Mouse (Mus musculus): ENCODE data around the gene Gcnt2. TPM values are rescaled to one million over a fixed set of nuclear protein-coding genes. Genes with fewer than 3 reads are reported as not detected.
"Not testable (repeated sequence)": the region's sequence is repeated elsewhere in the genome, so short reads cannot be mapped to it uniquely, and the experiment has no call there.

The Gcnt2 gene
- total RNA-seq, 2 experiments from 2014 or later: 12.7 to 14.5 TPM

DNA sequence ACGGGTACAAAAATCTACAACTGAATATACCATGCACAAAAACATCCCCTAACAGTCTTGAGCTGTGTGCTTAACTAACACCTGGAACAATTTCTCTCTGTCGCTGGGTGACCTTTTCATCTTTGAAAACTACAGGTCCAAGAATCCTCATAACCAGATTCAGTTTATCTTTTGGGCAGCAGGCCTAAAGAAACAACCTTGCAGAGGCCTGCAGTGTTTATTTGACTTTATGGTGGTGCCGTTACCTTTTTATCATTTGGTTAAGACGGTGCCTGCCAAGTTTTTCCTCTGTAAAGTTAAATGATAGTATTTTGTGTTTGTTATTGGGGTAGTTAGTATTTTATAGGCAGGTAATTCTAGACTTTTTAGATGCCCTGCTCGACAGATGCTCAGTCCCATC is 15.9 kb downstream of the Gcnt2 start:
- no peak for DNase-seq

DNA sequence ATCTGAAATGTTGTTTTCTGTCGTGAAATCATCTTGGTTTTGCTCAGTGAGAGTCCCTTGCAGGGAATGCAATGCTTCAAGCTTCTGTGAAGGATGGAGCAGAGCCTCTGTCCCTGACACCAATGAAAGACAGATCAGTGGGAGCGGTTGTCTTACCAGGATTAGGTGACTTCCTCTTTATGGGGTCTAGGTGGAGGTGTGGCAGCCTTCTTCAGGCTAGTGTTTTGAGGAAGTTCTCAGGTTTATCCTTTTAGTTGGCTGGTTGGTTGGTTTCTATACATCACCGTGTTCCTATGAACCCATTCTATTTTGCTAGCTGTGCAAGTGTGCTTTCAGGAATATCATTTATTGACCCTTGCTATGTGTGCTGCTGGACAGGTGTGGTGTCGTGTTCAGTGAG is 18.0 kb downstream of the Gcnt2 start:
- no peak for DNase-seq

DNA sequence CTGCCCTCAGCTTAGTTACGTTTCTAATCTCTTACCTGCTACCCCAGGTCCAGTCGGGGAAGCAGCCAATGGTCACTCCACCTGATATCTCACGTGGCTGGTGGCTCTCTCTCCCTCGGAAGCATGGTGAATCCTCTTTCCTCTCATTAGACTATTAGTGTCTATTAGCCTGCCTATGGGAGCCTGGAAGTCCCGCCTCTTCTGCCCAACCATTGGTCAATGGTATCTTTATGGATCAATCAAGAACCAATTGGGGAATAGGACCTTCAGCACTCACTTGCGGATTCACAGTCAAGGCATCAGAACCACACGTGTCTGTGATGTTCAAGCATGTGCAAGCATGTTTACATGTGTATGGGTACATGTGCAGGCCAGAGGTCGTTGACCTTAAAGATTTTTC is 21.0 kb downstream of the Gcnt2 start:
- DNase-seq: no peak

DNA sequence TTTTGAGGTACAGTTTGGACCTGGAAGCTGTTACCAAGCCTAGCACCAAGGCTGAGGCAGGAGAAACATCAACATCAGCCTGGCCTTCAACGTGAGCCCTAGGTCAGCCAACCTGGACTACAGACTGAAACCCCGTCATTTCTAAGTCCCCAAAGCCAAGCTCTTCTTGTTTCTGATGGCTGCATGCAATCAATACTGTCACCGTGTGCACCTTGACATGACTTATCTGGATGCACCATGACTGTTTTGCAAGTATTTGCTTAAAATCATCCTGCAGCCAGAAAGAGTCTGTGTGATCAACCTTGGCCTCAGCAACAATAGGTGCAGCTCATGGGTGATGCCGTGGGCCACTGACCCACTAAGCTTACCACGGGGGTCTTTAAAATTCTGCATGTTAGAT is 23.1 kb downstream of the Gcnt2 start:
- DNase-seq: no peak

DNA sequence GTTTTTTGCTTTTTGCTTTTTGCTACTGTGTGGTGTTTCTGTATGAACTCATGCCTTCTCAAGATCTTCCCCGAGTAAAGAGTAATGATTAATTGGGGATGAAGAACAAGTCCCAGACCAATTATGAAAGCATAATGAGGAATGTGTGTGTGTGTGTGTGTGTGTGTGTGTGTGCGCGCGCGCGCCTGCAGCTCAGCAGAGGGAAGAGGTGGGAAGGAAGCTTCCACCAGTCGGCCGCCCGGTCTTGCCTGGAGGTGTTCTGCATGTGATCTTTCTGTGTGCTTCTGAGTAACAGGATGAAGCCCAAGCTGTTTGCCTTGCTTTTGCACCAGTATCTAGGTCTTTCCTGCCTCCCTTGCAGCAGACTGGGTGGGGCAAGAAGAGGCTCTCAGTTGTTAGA is 24.3 kb downstream of the Gcnt2 start:
- no peak for DNase-seq

DNA sequence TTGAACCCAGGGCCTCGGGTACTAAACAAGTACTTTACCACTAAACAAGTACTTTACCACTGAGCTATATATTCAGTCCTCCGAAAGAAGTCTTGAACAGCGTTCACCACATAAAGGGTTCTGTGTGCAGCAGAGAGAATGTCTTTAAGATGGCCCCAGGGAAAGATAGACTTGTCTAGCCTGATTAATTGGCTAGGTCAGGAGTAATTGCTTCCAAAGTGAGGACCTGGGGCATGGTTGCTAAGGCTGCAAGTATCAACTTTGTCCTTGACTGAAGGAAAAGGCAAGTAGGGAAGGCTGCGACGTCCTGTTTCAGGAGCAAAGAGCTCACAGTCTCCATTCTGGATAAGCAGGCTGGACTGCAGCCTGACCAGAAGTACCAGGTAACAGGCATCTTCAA is 25.3 kb downstream of the Gcnt2 start:
- DNase-seq: no peak

DNA sequence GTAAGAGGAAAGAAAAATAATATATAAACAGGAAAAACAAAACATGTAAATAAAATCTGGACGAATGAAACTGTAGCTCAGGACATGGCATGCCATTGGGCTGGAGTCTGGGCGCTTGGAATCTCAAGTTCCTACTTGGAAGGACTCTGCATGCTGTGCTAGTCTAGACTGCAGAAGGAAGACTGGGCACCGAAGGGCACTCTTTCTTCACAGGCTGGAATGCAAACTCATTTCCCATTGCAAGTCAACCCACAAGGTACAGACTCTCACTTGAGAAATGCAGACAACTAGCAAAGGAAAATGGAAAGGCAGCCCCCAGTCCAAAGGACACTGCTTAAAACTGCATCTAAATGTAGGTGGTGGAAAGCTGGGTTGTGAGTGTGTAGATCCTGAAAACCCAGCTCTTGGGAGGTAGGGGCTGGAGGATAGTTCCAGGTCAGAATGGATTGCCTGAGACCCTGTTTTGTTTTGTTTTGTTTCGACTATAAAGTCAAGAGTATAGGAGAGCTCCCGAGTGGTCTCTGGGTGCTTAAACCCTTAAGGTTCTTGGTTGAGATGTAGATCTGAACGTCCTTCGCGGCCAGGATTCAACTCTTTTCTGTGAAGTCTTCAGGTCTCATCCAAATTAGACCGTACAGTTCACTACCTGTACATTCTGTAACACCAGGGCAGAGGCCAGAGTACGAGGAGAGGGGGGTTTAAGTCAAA is 26.5 kb downstream of the Gcnt2 start:
- DNase-seq: no peak

DNA sequence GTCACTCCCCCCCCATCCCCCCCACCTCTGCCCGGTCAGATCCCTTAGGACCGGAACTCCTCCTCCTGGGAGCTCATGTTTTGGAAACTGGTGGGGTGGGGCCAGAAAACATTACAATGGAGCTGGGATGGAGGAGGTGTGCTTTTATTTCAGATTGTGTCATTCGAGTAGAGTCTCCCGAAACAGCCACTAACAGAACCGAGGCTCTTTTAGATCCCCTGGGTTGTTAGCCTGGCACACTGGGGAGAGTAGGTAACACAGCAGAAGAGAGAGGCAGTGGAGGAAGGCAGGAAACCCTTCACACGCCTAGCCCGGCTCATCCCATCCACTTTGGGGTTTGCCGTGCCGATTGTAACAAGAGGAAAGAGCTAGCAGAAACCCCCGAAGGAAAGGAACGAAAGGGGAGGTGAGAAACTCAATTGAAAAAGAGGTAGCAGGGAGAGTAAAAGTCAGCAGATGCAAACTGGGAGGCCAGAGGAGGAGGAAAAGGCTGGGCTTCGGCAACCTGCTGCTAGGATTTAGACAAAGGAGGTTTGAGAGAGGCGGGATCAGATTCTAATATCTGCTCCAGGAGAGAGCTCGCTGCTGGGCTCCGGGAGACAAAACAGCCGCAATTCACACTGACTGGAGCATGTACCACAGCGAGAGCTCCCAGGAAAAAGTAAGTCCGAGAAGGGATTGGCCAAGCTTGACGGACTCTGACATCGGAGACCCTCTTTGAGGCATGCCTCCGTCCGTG is 27.3 kb downstream of the Gcnt2 start:
- DNase-seq: peak; percentile 31

DNA sequence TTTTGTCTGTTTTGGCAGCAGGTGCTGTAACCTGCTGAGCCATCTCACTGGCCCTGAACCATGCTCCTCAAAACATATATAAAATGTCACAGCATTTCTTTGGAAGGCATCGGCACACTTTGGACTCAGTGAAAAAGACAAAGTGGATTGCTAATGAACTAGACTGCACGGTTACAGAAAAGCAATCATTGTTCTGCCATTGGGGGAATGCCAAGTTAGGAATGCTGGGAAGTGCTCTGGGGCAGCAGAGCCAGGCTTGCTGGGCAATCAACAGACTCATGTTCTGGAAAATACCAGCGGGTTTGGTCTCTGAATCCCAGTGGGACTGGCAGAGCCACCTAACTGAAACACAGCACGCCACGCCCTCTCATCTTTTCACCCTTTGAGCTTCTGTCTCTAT is 31.0 kb downstream of the Gcnt2 start:
- DNase-seq: peak; percentile 47

DNA sequence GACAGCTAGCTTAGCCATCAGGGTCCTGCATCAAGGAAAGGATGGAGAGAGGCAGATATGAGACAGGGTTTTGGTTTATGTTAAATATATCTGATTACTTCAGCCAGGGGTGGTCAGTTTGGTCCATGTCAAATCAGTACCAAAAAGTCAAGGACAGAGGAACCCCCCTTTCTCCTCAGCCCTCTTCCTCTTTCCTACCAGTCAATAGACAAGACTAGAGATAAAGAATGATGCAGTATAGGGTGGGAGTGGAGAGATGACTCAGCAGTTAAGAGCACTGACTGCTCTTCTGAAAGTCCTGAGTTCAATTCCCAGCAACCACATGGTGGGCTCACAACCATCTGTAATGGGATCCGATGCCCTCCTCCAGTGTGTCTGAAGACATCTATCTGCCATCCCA is 31.8 kb downstream of the Gcnt2 start:
- not testable (repeated sequence) for DNase-seq

DNA sequence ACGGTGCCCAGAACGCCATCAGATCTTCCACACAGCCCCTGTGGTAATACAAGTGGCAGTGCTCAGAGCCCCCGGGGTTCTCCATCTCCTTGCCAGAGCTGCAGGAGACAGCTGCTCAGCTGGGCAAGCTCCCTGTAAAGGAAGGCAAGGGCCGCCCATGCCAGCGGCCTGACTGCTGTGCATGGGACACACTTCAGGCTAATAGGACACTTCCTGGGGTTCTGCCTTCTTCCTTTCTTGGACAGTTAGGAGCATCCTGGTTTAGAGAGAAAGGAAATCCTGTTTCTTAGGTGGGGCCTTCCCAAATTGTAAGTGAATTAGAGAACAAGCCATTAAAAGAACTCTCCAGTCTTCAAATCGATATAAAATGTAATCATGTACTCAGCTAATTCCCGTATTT is 32.5 kb downstream of the Gcnt2 start:
- no peak for DNase-seq

DNA sequence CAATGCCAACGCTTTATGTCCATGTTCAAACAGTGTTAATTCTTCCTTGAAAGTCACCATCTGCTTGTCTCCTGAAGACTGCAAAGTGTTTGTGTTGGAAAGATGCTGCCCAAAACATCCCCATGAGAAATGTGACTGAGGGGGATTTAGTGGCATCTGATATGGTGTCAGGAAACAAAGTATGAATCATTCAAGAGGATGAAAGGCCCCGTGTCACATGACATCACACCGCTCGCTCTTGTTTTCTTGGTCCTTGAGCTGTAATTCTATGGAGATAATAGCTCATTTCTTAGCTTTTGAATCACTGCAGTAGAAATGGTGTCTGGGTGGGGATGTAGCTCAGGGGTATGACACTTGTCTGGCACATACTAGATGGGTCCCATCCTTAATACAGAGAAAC is 33.0 kb downstream of the Gcnt2 start:
- DNase-seq: no peak

DNA sequence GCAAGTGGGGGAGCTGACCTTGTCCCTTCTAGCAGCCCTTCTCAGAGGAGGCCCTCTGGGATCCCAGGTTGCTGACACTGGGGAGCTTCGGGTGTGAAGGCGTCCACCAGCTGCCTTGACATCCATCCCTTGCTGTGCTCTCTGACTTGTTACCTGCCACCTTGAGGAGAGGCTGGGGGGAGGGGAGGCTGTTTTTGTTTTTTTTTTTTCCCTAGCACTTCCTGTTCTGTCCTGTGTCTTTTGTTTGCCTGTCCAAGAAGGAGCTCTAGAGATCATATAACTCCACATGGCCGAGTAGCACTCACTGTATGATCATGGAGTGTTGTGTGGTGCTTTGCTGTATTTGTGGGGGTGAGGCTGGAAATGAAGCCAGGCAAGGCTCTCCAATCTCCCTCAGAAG is 34.0 kb downstream of the Gcnt2 start:
- no peak for DNase-seq

DNA sequence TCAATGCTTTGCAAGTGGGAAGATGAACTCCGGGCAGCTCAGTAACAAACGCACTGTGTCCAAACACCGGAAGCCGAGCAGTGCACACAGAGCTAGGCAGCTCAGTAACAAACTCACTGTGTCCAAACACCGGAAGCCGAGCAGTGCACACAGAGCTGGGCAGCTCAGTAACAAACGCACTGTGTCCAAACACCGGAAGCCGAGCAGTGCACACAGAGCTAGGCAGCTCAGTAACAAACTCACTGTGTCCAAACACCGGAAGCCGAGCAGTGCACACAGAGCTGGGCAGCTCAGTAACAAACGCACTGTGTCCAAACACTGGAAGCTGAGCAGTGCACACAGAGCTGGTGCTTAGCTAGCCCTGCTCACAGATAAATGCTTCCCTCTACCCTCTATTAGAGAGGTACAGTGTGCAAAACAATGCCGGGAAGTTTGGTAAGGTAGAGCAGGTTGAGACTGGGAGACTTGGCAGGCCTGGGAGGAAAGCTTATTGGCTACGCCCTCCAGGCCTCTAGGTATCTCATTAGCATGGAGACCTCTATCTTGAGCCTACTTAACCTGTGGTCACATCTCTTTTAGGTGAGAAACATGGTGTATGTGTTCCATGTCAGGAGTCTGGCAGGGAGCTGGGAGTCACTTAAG is 38.6 kb downstream of the Gcnt2 start:
- not testable (repeated sequence) for DNase-seq

DNA sequence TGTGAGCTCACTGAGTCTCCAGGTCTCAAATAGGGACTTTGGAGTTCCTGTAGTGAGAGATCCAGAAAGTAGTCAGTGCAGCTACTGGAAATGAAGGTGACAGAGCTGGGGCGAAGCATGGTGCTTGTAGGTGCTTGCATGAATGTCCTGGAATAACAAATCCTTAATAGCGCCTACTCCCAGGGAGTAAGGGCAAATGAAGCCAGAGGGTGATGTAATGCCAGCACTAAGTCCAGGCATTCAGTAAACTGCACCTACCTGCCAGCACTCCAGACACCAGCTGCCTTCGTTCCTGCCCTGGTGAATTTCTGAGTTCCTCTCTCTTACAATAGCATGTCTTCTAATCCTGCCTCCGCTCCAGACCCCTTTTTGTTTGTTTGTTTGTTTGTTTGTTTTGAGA is 39.1 kb downstream of the Gcnt2 start:
- no peak for DNase-seq

DNA sequence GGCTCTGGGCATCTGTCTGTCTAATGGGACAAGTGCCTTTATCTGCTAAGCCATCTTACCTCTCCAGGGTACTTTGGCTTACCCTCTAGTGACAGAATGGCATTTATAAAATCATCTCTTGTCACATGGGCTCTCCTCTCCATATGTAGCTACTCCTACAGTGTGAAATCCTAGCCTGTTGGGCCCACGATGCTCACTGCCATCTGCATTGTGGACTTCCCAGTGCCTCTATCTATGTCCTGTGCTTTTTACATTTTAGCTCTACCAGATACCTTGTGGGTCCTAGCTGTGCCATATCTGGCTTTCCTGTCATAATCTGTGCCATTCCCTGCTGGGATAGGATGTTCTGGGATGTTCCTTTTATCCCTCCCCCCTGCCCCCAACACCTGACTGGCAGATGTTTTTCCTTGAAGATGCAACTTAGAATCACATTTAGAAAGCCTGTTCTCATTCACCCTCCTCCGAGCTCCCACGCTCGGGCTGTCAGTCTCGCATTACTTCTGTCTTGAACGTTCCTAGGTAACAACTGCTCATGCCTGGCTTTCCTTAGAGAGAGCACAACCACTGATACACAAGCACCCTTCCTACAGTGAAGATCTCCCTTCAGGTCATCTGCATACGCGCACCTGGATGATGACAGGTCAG is 39.9 kb downstream of the Gcnt2 start:
- no peak for DNase-seq

DNA sequence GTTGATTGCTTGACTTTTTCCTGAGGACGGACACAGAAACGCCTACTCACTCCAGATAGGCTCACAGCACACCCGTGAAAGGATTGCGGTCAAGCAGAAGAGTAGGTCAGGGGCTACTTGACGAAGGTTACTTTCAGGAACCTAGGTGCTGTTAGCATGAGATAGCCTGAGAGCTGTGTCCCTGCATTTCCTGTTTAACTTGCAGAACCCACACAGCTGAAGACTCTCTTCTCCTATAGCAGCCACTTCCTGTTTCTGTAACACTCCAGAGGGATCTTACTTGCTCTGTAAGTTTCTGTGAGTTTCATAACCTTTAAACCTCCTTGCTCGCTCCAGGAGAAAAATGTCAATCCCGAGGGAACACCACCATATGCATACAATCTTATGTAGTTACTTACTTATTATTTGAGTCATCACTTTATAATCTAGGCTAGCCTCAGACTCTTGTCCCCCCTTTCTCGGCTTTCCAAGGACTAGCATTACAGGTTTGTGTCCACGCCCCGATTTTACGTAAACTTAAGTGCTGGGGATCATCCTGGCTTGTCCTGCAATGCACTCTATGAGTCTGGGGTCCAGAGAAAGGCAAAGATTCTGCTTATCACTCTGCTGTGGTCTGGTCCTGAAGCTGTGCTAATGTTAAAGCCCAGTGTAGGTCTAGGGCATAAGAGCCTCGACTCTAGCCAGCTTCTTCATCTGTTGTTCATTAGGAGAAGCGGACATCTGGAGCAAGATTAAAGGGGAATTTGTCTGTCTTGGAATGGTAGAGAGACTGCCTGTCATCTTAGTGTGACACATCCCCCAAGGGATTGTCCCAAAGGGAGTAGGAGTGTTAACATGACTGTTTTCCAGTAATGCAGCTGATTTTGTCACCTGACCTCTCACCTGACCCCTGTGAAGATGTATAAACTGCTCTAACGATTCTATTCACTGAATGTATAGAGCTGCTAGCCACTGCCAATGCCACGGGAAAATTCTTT is 40.7 kb downstream of the Gcnt2 start:
- DNase-seq: no peak

DNA sequence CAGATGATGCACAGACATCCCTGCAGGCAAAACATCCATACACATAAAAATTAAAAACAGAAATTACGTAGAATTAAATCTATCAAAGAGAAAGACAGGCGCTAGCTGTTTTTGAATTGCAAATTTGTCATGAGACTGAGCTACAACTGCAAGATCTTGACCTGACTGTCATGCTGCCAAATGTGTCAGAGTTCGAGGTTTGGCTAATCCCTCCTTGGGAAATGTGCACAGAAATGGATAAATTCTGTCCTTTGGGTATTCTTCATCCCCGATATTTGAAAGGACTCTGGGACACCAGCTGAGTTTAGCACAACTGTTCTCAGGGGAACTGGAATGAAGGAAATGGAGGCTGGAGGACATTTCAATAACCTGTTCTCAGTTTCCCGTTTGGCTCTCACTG is 41.7 kb downstream of the Gcnt2 start:
- peak; percentile 39 for DNase-seq

DNA sequence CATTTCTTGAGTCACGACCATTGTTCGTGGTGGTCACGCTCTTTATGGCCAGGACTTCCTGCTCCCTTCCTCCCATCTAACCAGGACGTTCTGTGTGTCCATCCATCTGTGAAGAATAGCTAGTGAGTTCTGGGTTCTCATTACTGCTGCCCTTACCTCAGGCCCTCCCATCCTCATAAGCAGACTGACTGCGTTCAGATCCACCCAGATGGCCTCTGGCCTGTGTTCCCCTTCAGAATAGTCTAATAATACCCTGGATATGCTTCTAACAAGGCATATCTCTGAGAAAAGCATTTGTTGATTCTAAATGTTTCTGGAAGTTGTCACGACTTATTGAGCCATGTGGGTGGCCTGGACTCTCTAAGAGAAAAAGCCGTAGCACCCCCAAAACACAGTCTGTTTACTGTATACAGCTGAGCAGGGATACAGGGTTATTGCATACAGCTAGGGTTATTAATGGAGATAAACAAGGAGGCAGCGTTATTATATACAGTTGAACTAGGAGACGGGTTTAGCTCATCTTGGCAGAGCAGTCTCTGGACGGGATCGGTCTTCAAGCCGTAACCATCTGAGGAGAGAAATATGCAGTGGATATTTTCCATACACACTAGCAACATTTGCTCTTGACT is 42.4 kb downstream of the Gcnt2 start:
- no peak for DNase-seq

DNA sequence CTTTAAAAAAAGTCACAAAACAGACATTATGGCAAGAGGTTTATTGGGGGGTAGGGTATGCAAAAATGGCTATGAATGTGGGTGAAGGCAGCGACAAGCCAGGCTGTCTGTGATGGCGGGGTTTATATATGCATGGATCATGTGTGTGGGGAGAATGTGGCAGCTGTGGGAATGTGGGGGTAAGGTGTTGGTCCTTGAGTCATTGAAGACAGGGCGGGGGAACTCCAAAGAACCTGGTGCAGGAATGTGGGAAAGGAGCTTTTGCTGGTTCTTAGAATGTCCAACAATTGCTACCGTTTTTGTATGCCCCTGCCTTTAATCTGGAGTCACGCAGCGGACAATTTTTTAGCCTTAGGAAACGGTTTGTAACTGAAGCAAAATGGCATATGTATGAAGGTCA is 44.5 kb downstream of the Gcnt2 start:
- DNase-seq: no peak

DNA sequence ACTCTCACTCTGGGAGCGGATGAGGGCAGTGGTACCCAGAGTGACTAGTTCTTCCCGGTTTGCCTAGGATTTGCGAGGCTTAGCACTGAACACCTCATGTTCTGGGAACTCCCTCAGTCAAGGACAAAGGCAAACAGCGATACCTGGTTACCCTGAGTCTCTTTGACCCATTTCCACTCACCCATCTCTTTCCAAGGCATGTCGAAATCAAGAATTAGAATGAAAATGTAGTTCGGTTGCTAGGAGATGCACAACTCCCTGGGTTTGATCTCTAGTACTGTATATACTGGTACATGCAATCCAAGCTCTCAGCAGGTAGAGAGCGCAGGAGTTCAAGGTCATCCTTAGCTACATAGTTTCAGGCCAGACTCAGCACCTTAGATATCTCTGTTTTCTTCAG is 47.0 kb downstream of the Gcnt2 start:
- DNase-seq: no peak

DNA sequence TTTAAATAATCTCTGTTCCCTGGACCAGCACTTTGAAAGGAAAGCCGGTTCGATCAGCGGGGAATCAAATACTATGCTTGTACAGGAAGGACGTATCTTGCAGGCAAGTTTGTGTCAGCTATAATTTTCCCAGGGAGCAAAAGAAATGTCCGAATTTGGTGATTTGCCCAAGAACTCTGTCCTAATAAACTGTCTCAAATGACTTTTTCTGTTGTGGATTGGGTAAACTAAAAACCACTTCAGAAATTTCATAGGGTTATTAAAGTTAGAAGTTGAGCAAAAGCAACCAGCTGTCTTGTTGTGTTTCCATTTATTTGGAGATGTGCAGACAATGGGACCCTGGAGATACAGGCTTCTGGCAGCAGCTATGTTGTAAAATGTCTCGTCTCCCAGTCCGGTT is 47.7 kb downstream of the Gcnt2 start:
- no peak for DNase-seq
